Mouse (Mus musculus) mouse trophoblast stem cell (cell line): Measurements from ENCODE around the gene Rtraf.

Experiments
- in situ Hi-C, 2 experiments: fragments of 300-500 bp; cut with MseI, MboI; formaldehyde crosslinking; loops; 2 replicates in 1 of 2; 3 replicates in 1 of 2; pipeline ENCODE4 v1.15.1; 2025

Gene Rtraf

DNA sequence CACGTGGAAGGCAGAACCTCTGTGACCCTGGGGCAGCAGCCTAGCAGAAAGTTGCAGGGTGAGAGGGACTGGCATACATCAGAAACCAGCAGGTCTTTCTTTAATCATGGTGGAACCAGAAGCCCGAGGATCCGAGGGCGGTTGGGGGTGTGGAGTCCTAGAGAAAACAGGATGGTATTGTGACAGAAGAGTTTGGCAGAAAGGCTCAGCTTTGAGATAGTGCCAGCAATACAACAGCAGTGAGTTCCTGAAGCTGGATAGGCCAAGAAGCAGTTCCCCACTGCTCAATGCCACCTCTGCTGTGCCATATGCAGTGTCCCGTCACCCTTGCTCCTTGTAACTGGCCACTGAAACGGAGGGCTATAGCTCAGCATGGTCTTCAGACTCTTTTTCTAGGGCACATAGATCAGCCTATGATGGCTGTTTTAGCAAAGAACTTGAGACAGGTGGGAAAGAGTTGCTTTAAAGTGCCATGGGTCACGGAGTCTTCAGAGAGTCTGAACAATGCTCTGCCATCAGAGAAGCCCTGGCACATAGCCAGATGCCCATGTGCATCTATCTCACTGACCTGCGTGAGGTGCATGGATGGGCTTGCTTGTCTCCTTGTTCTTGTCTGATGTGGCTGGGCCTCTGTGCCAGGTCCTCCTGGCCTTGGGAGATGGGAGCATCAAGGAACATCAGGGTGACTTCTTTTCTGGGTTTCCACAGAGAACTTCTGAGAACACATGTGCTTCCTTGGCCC, 22.0 kb downstream of the Rtraf start:
- in situ Hi-C loops = no loop called here

DNA sequence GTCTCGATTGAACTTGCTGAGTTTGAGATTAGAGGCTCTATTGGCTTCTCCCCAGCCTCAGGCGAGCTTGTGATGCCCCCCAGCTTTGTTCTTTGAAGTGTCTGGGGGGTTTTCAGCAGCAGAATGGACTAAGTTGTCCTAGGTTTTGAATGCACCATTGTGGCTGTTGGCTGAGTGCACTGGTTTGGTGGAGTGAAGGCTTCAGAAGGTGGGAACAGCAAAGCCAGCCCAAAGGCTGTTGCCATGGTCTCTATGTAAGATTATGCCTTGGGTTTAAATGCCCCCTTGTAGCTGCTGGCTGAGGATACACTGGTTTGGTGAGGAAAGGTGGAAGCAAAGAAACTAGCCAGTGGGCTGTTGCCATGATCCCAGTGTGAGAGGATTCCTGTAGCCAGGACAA, 23.1 kb downstream of the Rtraf start:
- in situ Hi-C loops = no loop called here

DNA sequence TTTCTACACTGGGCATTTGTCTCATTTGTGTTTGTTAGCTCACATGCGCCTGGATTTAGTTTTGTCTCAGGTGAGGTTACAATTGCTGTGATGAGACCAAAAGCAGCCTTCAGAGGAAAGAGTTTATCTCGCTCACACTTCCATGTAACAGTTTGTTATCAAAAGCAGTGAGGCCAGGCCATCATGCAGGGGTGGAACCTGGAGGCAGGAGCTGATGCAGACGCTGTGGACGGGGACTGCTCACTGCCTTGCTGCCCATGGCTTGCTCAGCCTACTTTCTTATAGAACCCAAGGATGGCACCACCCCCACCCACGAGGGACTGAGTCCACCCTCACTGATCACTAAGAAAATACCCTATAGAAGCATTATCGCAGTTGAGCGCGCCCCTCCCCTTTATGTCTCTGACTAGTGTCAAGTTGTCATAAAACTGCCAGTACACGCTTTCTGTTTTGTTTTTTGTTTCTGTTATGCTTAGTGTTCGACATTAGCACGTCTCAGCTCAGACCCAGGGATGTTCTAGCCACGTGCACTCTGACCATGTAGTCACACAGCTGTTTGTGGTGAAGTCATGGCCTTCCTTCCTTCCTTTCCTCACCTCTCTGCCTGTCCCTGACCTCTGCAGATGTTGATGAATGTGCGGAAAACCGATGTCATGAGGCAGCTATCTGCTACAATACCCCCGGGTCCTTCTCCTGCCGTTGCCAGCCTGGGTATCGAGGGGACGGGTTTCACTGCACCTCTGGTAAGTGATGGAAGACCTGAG, 26.9 kb downstream of the Rtraf start:
- in situ Hi-C loops = no loop called here

DNA sequence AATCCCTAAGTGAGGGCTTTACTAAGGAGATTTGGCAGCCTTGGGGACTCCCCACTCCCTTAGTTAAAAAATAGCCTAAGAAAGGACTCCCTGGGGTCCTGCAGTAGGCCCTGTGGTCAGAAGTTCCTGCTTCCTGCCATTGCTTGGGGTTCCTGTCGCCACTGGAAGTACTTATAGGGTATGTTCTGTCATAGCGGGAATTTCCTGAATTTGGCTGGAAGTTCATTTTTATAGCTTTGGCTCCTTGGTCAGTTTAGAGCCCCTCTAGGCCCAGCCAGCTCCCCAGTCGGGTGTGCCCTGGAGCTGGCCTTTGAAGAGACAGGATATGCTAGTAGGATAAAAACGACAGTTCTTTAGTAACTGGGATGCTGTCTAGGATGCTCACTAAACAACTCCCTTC, 28.7 kb downstream of the Rtraf start:
- in situ Hi-C loops = no loop called here

DNA sequence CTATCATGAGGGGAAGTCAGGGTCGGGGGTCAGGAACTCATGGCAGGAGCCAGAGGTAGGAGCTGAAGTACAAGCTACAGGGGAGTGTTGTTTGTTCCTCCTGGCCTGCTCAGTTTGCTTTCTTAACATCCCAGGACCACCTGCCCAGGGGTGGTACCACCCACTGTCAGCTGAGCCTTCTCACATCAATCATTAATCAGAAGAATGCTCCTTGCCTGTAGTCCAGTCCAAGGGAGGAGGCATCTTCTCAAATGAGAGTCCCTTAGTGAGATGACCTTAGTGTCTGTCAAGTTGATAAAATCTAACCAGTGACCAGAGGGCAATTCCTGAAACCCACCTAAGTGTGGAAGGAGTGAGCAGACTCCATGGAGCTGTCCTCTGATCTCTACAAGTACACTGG, 35.2 kb downstream of the Rtraf start:
- in situ Hi-C loops = no loop called here

DNA sequence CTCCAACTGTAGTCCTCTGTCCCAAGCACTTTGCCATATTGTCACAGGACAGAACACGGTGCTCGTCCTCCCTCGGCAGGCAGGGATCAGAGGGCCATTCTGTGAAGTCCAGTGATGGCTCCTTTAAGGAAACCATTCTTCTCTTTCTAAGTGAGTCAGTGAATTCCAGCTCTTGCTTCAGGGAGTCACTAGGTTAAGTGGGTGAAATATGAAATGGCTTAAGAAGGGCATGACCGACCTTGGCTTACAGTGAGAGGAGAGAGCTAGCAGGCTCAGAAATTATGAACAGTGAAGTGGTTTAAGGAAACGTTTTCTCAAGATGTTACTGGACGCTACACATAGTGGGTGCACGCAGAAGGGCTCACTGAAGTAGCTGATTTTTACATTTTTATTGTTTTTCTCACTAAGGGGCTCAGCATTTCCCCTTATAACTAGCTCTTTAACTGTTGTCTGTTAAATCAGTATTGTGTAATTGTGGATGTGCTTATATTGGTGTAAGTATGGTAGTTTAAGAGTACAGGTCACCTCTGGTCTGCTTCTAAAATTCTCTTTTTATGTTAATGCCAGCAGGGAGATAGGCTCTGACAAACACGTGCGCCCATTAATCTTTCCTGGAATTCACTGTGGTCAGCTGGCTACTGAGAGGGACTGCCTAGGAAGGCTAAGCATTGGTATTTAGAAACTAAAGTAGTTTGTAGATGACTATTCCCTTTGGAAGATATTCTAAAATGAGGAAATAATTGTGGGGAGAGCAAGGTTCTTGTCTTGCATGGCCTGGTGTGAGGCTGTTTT, 37.6 kb downstream of the Rtraf start:
- in situ Hi-C loops = no loop called here

DNA sequence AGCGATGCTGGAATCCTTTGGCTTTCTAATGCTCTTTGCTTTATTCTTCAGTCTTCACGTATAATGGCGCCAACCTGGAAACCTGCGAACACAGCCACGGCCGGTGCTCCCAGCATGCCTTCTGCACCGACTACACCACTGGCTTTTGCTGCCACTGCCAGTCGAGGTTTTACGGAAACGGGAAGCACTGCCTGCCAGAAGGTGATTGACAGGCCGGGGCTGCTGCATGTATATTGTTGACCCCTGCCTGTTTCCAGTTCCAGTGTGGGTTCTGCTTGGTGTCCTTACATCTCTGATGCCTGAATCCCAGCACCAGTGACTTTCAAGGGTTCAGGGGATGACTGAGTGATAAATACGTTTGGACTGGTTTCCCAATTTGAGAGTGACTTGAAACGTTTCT, 45.7 kb downstream of the Rtraf start:
- in situ Hi-C loops = no loop called here

DNA sequence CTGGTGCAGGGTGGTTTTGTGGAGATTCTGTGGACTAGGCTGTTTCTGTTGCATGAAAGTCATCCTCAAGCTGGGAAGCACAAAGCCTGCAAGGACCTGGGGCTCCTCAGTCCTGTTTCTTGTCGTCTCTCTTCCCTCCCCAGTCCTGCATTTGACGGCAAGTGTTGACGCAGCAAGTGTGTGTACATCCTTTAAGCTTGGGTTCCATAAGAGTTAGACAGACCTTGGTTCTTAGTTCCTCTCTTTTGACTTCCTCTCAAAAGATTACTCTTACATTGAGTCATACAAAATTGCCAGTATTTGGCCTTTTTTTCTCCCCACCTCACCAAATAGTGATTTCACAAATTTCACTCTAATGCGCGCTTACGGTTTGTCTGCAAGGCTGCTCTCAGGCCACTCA, 46.3 kb downstream of the Rtraf start:
- in situ Hi-C loops = no loop called here

DNA sequence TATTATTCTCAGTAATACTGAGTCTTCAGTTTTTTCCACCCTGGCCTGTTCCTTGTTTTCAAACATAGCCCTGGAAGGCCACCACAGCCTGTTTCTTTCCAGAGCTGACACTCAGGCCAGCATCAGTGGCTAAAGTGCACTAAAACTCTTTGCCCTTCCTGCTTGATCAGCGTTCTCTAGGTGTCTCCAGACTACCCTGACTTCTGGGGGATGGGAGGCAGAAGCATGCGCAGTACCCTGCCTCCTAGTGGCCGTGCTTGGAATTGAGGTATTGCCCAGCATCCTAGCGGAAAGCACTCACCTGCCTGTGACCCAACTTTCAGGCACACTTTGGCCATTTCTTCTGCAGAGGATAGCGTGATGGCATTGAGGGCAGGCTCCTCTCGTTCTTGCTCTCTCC, 46.7 kb downstream of the Rtraf start:
- in situ Hi-C loops = no loop called here

DNA sequence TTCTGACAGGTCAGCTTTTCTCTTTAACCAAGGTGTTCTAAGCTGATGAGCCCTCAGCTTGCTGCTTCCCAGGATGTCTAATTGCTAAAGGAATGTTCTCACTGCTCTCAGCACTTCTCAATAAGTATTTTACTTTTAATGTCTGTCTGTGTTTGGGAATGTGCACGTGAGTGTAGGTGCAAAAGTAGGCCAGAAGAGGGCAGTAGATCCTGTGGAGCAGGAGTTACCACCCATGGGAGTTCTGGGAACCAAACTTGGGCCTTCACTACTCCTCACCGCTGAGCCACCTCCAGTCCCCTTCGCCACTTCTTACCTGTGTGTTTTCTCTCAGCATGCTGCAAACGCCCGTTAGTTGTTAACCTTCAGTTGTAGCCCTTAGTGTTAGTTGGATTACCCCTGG, 47.4 kb downstream of the Rtraf start:
- in situ Hi-C loops = no loop called here

DNA sequence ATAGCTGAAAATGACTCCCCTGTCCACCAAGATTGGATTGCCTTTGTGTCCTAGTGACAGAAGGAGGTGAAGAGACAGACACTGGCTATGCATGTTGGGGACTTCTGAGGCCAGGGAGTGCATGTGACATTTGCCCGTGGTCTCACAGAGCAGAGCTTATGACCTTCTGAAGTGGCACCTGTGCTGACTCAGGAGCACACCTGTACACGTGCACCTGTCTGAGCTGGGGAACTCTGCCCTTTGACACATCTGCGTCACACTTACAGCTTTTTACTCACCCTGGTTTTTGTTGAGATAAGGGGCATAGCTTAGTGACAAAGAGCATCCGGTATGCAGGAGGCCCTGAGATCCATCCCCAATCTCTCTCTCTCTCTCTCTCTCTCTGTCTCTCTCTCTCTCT, 48.1 kb downstream of the Rtraf start:
- in situ Hi-C loops = no loop called here

DNA sequence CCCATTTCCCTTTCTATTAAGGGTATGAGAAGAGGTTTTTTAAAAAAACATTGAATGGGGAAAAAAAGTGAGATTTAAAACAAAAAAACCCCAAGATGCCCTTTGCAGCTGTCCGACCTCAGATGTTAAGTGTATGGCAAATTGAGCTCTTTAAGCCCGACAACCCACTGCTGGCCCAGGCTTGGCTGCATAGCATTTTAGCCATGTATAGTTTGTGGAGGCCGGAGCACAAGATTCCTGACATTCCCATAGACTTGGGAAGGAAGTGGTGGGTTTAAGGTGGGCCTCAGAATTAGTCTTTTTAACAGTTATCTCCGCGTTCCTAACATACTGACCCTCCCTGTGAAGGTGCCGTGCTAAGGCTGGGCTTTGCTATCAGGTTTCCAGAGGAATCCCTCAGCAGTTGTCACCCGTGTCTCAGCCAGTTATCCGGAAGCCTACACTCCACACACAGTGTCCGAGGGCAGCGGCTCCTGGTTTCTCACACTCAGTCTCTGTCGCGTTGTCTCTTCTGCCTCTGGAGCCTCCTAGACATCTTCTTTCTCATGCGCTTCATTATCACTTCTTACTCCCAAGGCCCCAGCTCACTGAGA, 49.5 kb downstream of the Rtraf start:
- in situ Hi-C loops = loop anchor here in 1 of 2 experiments (5.0 kb wide), 1 partner anchor 67 kb away; no protein-coding TSS in a partner anchor

DNA sequence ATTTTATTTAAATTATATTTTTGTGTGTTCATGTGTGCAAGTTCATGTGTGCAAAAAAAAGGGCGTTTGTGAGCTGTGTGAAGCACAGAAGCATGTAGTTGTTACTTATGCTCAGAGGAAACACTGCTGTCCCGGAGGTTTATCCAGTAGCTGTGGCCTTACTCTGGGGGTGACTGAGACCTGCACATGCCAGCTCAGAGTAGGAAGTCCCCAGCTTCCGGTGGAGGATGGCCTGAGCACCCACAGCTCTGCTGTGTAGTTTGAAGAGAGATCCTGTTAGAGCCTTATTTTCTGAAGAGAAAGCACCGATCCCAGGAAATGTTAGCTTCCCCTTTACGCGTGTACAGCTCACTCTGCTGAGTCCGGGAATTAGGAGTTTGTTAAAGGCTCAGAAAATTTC, 52.5 kb downstream of the Rtraf start:
- in situ Hi-C loops = loop anchor here in 1 of 2 experiments (5.0 kb wide), 1 partner anchor 64 kb away; no protein-coding TSS in a partner anchor

DNA sequence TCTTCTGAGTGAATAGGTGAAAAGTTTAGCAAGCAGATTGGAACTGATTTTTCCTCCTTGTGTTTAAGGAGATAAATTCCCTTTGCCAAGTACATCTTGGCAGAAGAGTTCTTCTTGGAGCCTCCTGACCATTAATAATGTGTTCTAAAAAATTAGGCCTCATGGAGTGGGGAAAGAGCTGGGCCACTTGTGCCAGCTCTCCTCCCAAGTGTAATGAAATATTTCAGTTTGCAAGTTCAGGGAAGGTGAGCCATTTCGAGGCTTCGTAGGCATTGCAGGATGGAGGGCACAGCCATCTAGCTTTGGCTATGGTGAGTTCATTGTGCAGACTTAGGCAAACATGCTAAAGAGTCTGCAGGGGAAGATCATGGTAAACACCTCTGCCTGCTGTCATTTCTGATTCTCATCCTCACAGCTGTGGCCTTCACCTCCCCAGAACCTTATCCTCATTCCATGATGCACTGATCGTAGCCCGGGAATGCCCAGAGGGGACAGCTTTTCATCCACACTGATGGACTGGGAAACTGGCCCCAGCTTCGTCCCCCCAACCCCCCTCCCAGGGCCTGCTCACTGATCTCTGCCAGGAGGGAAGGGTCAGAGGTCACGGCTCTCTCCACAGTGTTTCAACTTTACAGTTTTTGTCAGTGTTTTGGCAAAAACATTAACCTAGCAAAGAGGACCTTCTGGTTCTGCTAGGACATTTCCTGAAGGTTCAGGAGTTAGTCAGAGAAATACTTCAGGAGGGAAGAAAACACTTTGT, 54.0 kb downstream of the Rtraf start:
- in situ Hi-C loops = loop anchor here in 1 of 2 experiments (5.0 kb wide), 1 partner anchor 62 kb away; no protein-coding TSS in a partner anchor

DNA sequence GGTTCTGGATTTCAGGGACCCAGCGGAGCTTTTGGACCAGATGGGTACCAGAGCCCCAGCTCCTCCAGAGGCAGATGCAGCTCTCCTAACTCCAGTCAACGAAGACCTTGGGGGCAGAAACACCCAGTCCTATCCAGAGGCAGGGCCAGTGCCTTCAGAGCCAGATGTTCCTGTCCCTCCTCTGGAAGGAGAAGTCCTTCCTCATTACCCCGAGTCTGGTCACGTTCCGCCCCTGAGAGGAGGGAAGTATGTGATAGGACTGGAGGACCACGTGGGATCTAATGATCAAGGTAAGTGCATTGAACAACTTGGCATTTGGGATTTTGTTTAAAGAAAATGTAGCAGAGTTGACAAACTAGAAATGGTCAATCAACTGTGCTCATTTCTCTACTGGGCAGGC, 55.0 kb downstream of the Rtraf start:
- in situ Hi-C loops = no loop called here

DNA sequence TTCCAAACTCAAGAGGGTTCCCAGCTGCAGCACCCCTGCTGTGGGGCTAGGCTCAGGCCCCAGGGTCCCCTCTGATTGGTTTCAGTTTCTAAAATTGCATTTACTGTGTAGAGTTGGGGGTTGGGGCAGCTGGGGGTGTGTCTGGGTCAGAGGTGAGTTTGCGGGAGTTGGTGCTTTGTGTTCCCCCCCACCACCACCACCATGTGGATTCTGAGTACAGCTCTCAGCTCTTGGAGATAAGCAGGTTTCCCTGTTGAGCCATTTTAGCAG, 57.3 kb downstream of the Rtraf start:
- in situ Hi-C loops = no loop called here

DNA sequence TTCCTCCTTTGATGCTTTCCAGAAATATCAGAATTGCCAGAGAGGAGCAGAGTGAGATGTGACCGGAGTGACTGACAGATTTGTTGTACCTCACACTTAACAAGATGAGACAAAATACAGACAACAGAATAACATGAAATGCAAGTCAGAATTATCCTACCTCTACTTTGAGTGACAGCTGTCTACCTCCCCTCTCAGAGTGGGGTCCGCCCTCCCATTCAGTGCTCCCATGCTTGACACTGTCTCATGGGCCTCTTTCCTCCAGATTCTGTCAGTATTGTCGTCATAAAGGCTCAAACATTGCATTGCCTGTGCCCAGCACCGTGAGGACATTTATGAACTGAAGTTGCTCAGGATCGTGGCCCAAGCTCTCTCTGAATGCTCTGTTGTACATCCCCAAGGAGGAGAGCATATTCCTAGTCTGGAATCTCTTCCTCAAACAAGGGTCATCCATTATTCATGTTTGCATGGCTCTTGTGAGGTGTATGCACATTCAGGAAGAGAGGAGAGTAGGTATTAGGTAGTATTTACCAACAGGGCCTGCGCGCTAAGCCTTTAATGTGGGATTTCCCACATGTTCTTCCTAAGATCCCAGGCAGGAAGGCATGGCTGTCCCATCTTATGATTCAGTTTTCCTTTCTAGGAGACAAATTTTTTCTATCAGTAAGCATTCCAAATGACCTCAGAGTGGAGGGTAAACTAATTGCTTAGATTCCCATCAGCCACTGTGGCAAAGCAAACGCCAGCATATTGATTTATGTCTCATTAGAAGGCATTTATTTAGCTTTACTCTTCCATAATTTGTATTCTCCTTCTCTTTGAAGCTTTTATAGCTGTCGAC, 57.9 kb downstream of the Rtraf start:
- in situ Hi-C loops = no loop called here

DNA sequence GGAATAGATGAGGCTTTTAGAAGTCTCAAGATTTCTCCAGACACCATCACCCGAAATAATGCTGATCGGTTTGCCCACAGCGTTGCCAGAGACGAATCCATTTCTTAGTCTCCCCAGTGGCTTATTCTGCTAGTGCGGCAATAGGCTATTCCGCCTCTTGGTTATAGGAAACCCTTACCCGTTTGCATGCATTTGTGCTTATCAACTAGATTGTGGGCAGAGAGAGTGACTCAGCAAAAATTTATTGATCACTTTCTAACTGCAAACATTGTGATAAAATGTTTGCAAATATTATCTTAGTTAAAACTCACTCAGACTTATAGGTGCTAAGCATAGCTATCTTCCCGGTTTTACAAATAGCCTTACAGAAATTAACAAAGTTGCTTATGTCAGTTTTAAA, 59.3 kb downstream of the Rtraf start:
- in situ Hi-C loops = no loop called here

DNA sequence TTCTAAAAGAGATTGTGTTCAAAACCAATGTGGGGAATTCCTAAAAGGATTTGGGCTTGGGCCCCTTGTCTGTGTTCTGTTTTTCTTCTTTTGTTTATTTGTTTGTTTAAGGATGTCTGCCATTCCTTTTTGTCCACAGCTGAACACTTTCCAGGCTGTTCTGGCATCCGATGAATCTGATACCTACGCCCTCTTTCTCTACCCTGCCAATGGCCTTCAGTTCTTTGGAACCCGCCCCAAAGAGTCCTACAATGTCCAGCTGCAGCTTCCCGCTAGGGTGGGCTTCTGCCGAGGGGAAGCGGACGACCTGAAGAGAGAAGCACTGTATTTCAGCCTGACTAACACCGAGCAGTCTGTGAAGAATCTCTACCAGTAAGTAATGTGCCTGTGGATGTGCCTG, 60.1 kb downstream of the Rtraf start:
- in situ Hi-C loops = no loop called here

DNA sequence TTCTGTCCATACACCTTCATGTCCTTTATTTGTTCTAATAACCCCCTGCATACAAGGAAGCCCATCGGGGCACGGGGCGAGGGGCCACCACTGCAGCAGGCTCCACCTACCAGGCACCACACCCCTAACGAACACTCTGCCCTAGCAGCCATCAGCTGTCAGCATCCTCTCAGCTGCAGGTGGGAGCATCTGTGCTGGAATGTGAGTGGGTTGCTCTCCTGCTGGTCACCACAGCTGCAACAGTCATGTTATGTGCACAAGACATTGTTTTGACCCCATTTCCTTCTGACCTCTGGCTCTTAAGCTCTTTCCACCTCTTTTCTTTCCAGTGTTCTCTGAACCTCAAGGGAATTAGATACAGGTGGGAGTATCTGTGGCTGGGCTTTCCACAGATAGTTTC, 61.6 kb downstream of the Rtraf start:
- in situ Hi-C loops = no loop called here
